Mouse (Mus musculus): Measurements from ENCODE around the gene Mtfmt. TPM values are rescaled to one million over a fixed set of nuclear protein-coding genes. Genes with fewer than 3 reads are reported as not detected.
A peak's percentile ranks its signal among the peaks of the same experiment; 100 is the strongest.

Gene Mtfmt
- polyA plus RNA-seq, 1 experiment from 2014 or later = 20.9 TPM

GRCm38 (mm10) chr9:65432236-65432635 is 3.3 kb upstream of the Mtfmt start:
- Histone ChIP-seq H3K36me3 (ENCODE audit: poor library complexity, severe bottlenecking) (no peaks in the 10 kb centered on the region), H3K27me3 (no peaks in the 10 kb centered on the region), H3K9ac (no peak overlapping the region), H3K4me3 (no peak overlapping the region), H3K9me3 (replicated peaks) (no peaks in the 10 kb centered on the region), H3K27ac (no peak overlapping the region), H3K4me1 (peaks cover 10% of the 10 kb centered on the region), H3K4me2 (no peak overlapping the region)
- 2% methylated on average over 3 of the region's 3 CpGs for WGBS
- peak; percentile 50 for ATAC-seq

DNA sequence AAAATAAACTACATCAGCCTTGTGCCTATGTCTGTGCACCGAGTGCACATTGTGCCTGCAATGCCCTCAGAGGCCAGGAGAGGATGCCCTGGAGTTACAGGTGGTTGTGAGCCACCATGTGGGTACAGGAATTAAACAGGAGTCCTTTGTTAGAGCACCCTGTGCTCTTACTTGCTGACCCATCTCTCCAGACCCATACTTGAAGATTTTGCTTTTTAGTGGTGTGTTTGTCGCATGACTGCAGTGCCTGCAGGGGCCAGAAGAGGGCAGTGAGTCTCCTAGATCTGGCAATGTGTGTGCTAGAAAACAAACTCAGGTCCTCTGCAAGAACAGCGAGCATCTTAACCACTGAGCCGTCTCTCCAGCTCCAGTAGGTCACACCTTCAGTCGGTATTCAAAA is 1.4 kb upstream of the Mtfmt start:
- peaks cover 10% of the 10 kb centered on the region for H3K4me1 ChIP-seq
- no peak for ATAC-seq
- no peak overlapping the region for H3K4me3 ChIP-seq
- H3K9me3 ChIP-seq (replicated peaks) = no peaks in the 10 kb centered on the region
- WGBS = 68% methylated on average over 5 of the region's 5 CpGs
- H3K4me2 ChIP-seq = no peak overlapping the region
- H3K36me3 ChIP-seq (ENCODE audit: poor library complexity, severe bottlenecking) = peaks cover 10% of the 10 kb centered on the region; the same call in 1 of the 2 replicates
- H3K27me3 ChIP-seq = no peaks in the 10 kb centered on the region
- H3K9ac ChIP-seq = no peak overlapping the region
- no peak overlapping the region for H3K27ac ChIP-seq

DNA sequence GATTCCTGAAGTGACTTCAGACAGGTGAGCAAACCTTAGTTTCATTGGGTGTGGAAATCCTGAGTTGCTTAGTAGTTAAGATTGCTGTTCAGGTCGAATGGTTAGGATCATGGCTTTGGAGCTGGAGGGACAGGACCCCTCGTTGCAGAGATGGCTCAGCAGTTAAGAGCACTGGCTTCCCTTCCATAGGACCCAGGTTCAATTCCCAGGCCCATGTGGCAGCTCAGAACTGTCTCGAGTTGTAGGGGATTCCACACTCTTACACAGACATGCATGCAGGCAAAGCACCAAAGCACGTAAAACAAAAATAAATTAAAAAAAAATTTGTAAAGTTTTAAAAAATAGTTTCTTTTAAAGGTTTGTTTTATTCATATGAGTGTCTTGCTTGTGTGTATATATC is 371 bp upstream of the Mtfmt start:
- ATAC-seq = peak; percentile 50
- peaks cover 10% of the 10 kb centered on the region for H3K4me1 ChIP-seq
- H3K36me3 ChIP-seq (ENCODE audit: poor library complexity, severe bottlenecking) = peaks cover 13% of the 10 kb centered on the region
- no peak overlapping the region for H3K4me2 ChIP-seq
- H3K27me3 ChIP-seq = no peaks in the 10 kb centered on the region
- H3K9me3 ChIP-seq (replicated peaks) = no peaks in the 10 kb centered on the region
- H3K4me3 ChIP-seq = no peak overlapping the region
- no peak overlapping the region for H3K27ac ChIP-seq
- no peak overlapping the region for H3K9ac ChIP-seq
- WGBS = 74% methylated on average over 4 of the region's 4 CpGs

- H3K36me3 ChIP-seq (ENCODE audit: poor library complexity, severe bottlenecking) = peaks cover 72% of the 10 kb centered on the region
- H3K9ac ChIP-seq = no peak overlapping the region
- H3K27ac ChIP-seq = no peak overlapping the region
- ATAC-seq = no peak
- no peak overlapping the region for H3K4me3 ChIP-seq
- H3K4me1 ChIP-seq = no peaks in the 10 kb centered on the region
- H3K9me3 ChIP-seq (replicated peaks) = no peaks in the 10 kb centered on the region
- H3K27me3 ChIP-seq = no peaks in the 10 kb centered on the region
- WGBS = 94% methylated on average over 4 of the region's 4 CpGs
- no peak overlapping the region for H3K4me2 ChIP-seq
These were observed 9.1 kb downstream of the Mtfmt start for GRCm38 (mm10) chr9:65444692-65445091.

DNA sequence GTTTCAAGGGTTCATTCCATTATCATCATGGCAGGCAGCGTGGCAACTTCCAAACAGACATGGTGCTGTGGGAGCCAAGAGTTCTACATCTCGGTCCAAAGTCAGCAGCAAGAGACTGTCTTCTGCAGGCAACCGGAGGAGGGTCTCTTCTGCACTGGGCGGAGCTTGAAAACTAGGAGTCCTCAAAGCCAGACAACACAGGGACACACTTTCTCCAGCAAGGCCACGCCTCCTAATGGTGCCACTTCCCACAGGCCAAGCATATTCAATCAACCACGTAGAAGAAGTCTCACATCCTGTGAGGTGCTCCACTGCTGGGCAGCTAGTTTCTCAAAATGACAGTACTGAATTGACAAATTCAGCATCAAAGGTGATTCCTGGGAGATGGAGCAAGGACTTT is 12.4 kb downstream of the Mtfmt start:
- peaks cover 77% of the 10 kb centered on the region for H3K36me3 ChIP-seq (ENCODE audit: poor library complexity, severe bottlenecking)
- no peak overlapping the region for H3K4me2 ChIP-seq
- no peaks in the 10 kb centered on the region for H3K4me1 ChIP-seq
- no peak overlapping the region for H3K9ac ChIP-seq
- no peak for ATAC-seq
- H3K4me3 ChIP-seq = no peak overlapping the region
- no peaks in the 10 kb centered on the region for H3K27me3 ChIP-seq
- H3K9me3 ChIP-seq (replicated peaks) = no peaks in the 10 kb centered on the region
- 93% methylated on average over 6 of the region's 6 CpGs for WGBS
- H3K27ac ChIP-seq = no peak overlapping the region

DNA sequence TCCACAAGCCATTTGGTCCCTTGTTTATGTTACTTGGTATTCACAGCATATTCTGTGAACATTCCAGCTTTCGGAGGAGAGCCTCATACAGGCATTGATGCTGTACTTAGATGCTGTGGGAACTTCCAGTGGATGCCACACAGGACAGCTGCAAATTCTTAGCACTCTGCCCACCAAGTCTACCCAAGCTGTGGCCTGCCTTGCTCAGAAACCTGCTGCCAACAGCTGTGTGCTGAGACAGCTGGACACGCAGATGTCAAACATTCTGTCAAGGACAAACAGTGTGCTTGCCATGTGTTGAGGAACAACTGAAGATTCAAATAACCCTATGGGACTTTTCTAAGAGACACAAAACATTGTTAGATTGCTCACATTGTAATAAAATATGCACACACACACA is 23.4 kb downstream of the Mtfmt start:
- Histone ChIP-seq H3K27ac (no peak overlapping the region), H3K4me3 (no peak overlapping the region), H3K4me2 (no peak overlapping the region), H3K9ac (no peak overlapping the region), H3K36me3 (ENCODE audit: poor library complexity, severe bottlenecking) (0 out of 2 replicates have a peak, but pooled peaks cover 4% of the 10 kb centered on the region), H3K27me3 (no peaks in the 10 kb centered on the region), H3K9me3 (replicated peaks) (no peaks in the 10 kb centered on the region), H3K4me1 (peaks cover 24% of the 10 kb centered on the region)
- no peak for ATAC-seq
- WGBS = 87% methylated on average over 2 of the region's 2 CpGs

DNA sequence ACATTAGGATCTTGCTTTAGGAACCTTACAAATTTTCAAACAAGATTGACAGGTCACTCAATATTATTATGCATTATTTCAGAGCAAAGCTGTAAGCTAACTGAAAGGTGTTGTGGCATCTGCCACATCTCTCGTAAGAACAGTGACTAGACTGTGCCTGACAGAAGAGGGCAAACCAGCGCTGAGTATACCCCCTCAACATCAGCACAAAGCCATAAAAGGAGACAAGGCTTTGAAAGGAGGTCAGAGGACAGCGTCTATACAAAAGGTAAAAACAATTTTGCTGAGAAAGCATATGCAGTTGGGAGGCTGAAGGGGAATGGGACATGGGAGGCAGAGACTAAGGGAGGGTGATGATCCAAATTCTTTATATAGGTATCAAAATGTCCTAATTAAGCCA is 24.6 kb downstream of the Mtfmt start:
- H3K27me3 ChIP-seq = no peaks in the 10 kb centered on the region
- WGBS = 52% methylated on average over 3 of the region's 3 CpGs
- H3K9ac ChIP-seq = peak overlapping the region; percentile 86; the same call in 1 of the 2 replicates
- no peak; the same call in 1 of the 2 replicates for ATAC-seq
- peaks cover 4% of the 10 kb centered on the region for H3K36me3 ChIP-seq (ENCODE audit: poor library complexity, severe bottlenecking)
- peak overlapping the region; percentile 86 for H3K4me3 ChIP-seq
- H3K4me1 ChIP-seq = peaks cover 24% of the 10 kb centered on the region
- no peaks in the 10 kb centered on the region for H3K9me3 ChIP-seq (replicated peaks)
- H3K4me2 ChIP-seq = peak overlapping the region; percentile 71
- peak overlapping the region; percentile 77; the same call in 1 of the 2 replicates for H3K27ac ChIP-seq

DNA sequence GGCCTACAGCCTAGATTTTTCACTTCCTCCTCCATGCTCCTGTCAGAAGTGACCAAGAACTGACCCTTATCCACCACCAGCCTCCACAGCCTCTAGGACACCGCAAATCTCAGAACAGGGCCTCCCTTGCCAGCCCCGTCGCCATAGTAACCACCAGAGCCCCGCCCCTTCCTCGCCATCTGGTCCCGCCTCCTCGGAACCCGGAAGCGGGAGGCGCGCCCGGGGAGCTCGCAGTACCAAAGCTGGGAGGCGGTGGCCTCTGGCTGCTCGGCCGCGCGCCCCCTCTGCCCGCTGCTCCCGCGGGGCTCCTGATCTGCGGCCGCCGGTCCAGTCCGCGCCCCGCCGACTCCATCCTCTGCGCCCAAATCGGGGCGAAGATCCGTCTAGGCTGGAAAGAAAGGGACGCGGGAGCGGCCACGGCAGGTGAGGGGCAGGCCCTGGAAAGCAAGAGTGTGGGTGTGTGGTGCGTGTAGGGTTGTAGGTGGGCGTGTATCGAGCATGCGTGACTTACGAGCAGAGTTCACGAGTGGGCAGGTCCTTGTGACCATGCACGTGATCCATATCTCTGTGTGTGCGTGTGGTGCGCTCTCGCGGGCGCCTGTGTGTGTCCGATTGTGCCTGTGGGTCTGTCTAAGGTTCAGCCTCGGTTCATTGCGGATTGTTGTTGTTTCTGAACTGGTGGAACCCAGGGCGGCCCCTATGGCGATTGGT is 25.3 kb downstream of the Mtfmt start, which contains the start of gene Spg21:
Spg21 (plus strand) TSS at position 216 of the 711 bp plus-strand sequence.
- Histone ChIP-seq H3K27me3 (no peaks in the 10 kb centered on the region), H3K4me1 (peaks cover 24% of the 10 kb centered on the region), H3K9me3 (replicated peaks) (no peaks in the 10 kb centered on the region), H3K9ac (peak within 1 kb of the TSS; percentile 86), H3K27ac (peak within 1 kb of the TSS; percentile 77), H3K4me2 (peak within 1 kb of the TSS; percentile 71), H3K36me3 (ENCODE audit: poor library complexity, severe bottlenecking) (peaks cover 11% of the 10 kb centered on the region), H3K4me3 (peak within 1 kb of the TSS; percentile 86)
- peak; percentile 97 for ATAC-seq
- WGBS = under 1% methylated on average over 49 of the region's 53 CpGs

DNA sequence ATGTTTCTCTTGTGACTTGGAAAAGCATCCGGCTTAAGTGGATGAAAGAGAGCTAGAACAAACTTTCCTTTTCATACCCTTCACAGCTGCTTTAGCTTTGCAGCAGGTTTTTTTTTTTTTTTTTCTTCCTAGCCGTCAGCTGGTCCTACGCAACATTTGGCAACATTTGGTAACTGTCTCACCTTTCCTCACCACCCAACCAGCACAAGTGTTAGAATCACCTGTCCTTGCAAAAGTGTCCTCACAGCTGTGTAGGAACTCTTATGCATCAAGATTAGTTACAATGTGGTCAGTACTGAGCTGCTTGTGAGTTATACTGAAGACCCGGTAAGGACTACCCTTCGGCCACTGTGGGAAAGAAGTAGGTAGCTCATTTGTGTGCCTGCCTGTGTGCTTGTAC is 27.0 kb downstream of the Mtfmt start:
- peaks cover 24% of the 10 kb centered on the region for H3K36me3 ChIP-seq (ENCODE audit: poor library complexity, severe bottlenecking)
- no peak overlapping the region for H3K4me2 ChIP-seq
- H3K27me3 ChIP-seq = no peaks in the 10 kb centered on the region
- no peak overlapping the region for H3K27ac ChIP-seq
- H3K4me3 ChIP-seq = no peak overlapping the region
- no peak for ATAC-seq
- no peak overlapping the region for H3K9ac ChIP-seq
- 80% methylated on average over 5 of the region's 5 CpGs for WGBS
- H3K4me1 ChIP-seq = peaks cover 24% of the 10 kb centered on the region
- H3K9me3 ChIP-seq (replicated peaks) = no peaks in the 10 kb centered on the region

GRCm38 (mm10) chr9:65464161-65464560 is 28.6 kb downstream of the Mtfmt start:
- peaks cover 24% of the 10 kb centered on the region for H3K4me1 ChIP-seq
- no peaks in the 10 kb centered on the region for H3K9me3 ChIP-seq (replicated peaks)
- 95% methylated on average over 6 of the region's 6 CpGs for WGBS
- no peak overlapping the region for H3K4me2 ChIP-seq
- ATAC-seq = no peak
- peaks cover 35% of the 10 kb centered on the region for H3K36me3 ChIP-seq (ENCODE audit: poor library complexity, severe bottlenecking)
- H3K27ac ChIP-seq = no peak overlapping the region
- H3K9ac ChIP-seq = no peak overlapping the region
- H3K4me3 ChIP-seq = no peak overlapping the region
- no peaks in the 10 kb centered on the region for H3K27me3 ChIP-seq

DNA sequence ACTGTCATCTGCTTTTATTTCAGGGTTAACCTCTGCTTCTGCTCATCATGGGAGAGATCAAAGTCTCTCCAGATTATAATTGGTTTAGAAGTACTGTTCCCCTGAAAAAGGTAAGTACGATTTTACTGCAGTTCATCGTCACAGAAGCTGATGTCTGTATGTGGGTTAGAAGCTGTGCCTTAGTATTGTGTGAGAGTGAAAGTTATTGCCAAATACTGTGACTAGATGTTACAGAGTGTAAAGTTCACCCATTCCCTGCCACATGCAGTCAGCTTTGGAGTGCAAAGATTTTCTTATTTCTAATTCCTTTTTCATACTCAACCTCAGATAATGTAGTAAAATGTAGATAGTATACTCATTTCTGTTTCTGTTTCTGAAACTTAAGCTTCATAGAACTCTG is 29.7 kb downstream of the Mtfmt start:
- no peak for ATAC-seq
- 96% methylated on average over 2 of the region's 2 CpGs for WGBS
- Histone ChIP-seq H3K4me3 (no peak overlapping the region), H3K4me2 (no peak overlapping the region), H3K27me3 (no peaks in the 10 kb centered on the region), H3K9ac (no peak overlapping the region), H3K4me1 (peaks cover 21% of the 10 kb centered on the region), H3K9me3 (replicated peaks) (no peaks in the 10 kb centered on the region), H3K36me3 (ENCODE audit: poor library complexity, severe bottlenecking) (peaks cover 46% of the 10 kb centered on the region), H3K27ac (no peak overlapping the region)

DNA sequence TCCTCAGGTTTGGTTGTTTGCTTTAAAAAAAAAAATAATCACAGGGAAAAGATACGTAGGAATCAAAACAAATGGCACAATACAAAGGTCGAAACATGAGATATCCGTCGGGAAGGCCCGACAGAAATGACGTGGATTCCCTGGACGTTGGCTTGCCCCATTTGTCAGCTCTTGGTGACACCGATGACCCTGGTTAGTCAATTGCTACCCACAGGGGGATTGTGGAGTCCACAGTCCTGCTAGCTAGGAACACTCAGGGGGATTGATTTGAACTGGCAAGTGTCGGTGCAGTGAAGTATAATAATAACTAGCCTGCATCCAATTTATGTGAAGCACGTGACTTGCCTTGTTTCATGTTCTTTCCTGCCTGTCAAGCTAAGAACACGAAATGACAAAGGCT is 32.1 kb downstream of the Mtfmt start:
- H3K4me1 ChIP-seq = peaks cover 8% of the 10 kb centered on the region
- H3K27me3 ChIP-seq = no peaks in the 10 kb centered on the region
- H3K9me3 ChIP-seq (replicated peaks) = no peaks in the 10 kb centered on the region
- no peak overlapping the region; the same call in 1 of the 2 replicates for H3K9ac ChIP-seq
- H3K4me3 ChIP-seq = no peak overlapping the region
- no peak for ATAC-seq
- peaks cover 64% of the 10 kb centered on the region for H3K36me3 ChIP-seq (ENCODE audit: poor library complexity, severe bottlenecking)
- WGBS = 83% methylated on average over 11 of the region's 11 CpGs
- H3K4me2 ChIP-seq = no peak overlapping the region
- no peak overlapping the region for H3K27ac ChIP-seq

DNA sequence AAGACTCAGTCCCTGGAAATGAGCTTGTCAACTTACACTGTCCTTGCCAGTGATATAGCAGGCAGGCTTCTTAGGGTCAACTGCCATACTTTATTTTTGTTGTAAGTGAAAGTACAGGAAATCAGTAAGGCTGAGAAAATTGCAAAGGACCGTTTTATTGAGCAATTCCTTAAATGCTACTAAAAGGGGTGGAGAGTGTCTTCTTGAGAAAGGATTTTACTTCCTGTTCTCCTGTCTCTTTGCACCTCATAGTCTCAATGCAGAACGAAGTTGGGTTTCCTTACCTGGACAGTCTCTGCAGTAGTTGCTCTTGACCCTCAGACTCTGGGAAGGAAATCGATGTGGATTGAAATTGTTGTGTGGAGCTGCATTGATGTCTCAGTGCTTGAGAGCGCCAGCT is 37.2 kb downstream of the Mtfmt start:
- Histone ChIP-seq H3K36me3 (ENCODE audit: poor library complexity, severe bottlenecking) (peaks cover 84% of the 10 kb centered on the region), H3K27me3 (no peaks in the 10 kb centered on the region), H3K4me3 (no peak overlapping the region), H3K9ac (no peak overlapping the region), H3K4me2 (no peak overlapping the region), H3K9me3 (replicated peaks) (no peaks in the 10 kb centered on the region), H3K27ac (no peak overlapping the region), H3K4me1 (peaks cover 4% of the 10 kb centered on the region; the same call in 1 of the 2 replicates)
- ATAC-seq = no peak
- 93% methylated on average over 4 of the region's 4 CpGs for WGBS

Measured in forebrain, embryonic 13.5 days (tissue).